Mouse (Mus musculus): Measurements from ENCODE around the gene Kcnc1.

- TF ChIP-seq CTCF (conservative IDR thresholded peaks at IDR 0.05; ENCODE audit: insufficient read depth, insufficient read length, low read depth, low read length) (no peak), POLR2A (IDR thresholded peaks at IDR 0.05; ENCODE audit: low read depth, low read length) (no peak)
Observed at GRCm38 (mm10) chr7:46391701-46392100, 4.6 kb upstream of the Kcnc1 start.
